10 mouse cellular contexts compared by ENCODE assay signal in the genomic region with DNA sequence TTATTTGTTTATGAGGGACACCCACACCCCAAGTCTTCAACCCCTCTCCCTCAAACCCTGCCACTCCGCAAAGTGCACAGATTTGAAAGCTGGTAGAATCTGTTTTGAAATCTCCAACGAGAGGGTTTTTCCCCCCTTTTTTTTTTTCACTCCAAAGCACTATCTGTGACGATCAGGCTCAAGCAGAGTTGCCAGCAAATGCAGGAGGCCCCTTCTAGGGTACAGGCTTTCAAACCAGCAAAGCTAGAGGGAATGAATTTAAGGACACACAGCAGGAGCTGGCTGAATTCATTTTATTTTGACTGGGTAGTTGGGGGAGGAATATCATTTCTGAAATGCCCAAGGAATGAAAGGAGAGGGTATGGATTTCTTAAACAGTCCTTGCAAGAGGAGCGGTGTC. TPM values are rescaled to one million over a fixed set of nuclear protein-coding genes. Genes with fewer than 3 reads are reported as not detected.
DNase-seq lines count a peak whose midpoint lies in the region; ATAC-seq and TF ChIP-seq lines count a peak whose summit lies in the region.
"Had no signal": no experiment of that assay in that cellular context is flagged by ENCODE, and none has a peak within 500 bp of the region (broad histone marks: within the 10 kb centered on the region; RNA-seq: fewer than 3 reads in every experiment).

No protein-coding gene starts in this region.

- H3K4me1 ChIP-seq in kidney, embryonic 15.5 days = peaks cover 17% of the 10 kb centered on the region; the same call in 1 of the 2 replicates
- H3K4me1 ChIP-seq in embryonic facial prominence, embryonic 14.5 days (ENCODE audit: control insufficient read depth, insufficient read depth, low read length) = peaks cover 18% of the 10 kb centered on the region; the same call in 1 of the 2 replicates
- H3K4me1 ChIP-seq in hindbrain, embryonic 13.5 days (replicated peaks) = peaks cover 16% of the 10 kb centered on the region
- no peaks in the 10 kb centered on the region for H3K4me1 ChIP-seq in midbrain, postnatal 0 days (ENCODE audit: insufficient read depth, low read length)
- H3K4me1 ChIP-seq: megakaryocyte, embryonic 14.5 days had no signal

- no peak for DNase-seq in kidney, postnatal 25 days
- peak; percentile 68 for DNase-seq in embryonic facial prominence, embryonic 14.5 days (ENCODE audit: low spot score)
- peak; percentile 38 for DNase-seq in midbrain, postnatal 0 days (ENCODE audit: low spot score)
- no peak for DNase-seq in T-cell, adult 2 months (ENCODE audit: low spot score)
- no peak for DNase-seq in cerebellum, adult 11-12 months
- DNase-seq: heart, postnatal 10 days had no signal

- peak overlapping the region; percentile 38 for H3K4me2 ChIP-seq in kidney, embryonic 15.5 days
- peak overlapping the region; percentile 54 for H3K4me2 ChIP-seq in embryonic facial prominence, embryonic 14.5 days (ENCODE audit: low read depth, low read length)
- H3K4me2 ChIP-seq in hindbrain, embryonic 13.5 days = peak overlapping the region; percentile 38
- peak overlapping the region; percentile 33; the same call in 1 of the 2 replicates for H3K4me2 ChIP-seq in midbrain, postnatal 0 days (ENCODE audit: low read depth, low read length, poor library complexity, severe bottlenecking)

- no peaks in the 10 kb centered on the region for H3K9me3 ChIP-seq in kidney, embryonic 15.5 days (replicated peaks)
- H3K9me3 ChIP-seq in embryonic facial prominence, embryonic 14.5 days (ENCODE audit: control insufficient read depth, low read length) = no peaks in the 10 kb centered on the region
- no peaks in the 10 kb centered on the region for H3K9me3 ChIP-seq in hindbrain, embryonic 13.5 days
- no peaks in the 10 kb centered on the region for H3K9me3 ChIP-seq in midbrain, postnatal 0 days (ENCODE audit: low read length)
- H3K9me3 ChIP-seq: megakaryocyte, embryonic 14.5 days had no signal

- H3K4me3 ChIP-seq in kidney, embryonic 15.5 days (replicated peaks) = no peak overlapping the region
- peak overlapping the region; percentile 21 for H3K4me3 ChIP-seq in embryonic facial prominence, embryonic 14.5 days (ENCODE audit: low read depth, low read length)
- H3K4me3 ChIP-seq in hindbrain, embryonic 13.5 days = peak overlapping the region; percentile 11; the same call in 1 of the 2 replicates
- no peak overlapping the region for H3K4me3 ChIP-seq in midbrain, postnatal 0 days (ENCODE audit: low read depth, low read length)
- H3K4me3 ChIP-seq: megakaryocyte, embryonic 14.5 days had no signal

- no peak for ATAC-seq in kidney, embryonic 15.5 days (replicated peaks; ENCODE audit: low FRiP score)
- ATAC-seq in embryonic facial prominence, embryonic 14.5 days (ENCODE audit: low read depth) = 0 out of 2 replicates have a peak, but pooled peaks have one; percentile 41
- ATAC-seq in hindbrain, embryonic 13.5 days (ENCODE audit: low FRiP score) = peak; percentile 11; the same call in 1 of the 2 replicates
- no peak for ATAC-seq in midbrain, postnatal 0 days (ENCODE audit: low FRiP score)
- ATAC-seq in megakaryocyte, adult 5-6 weeks (ENCODE audit: poor library complexity, severe bottlenecking) = no peak

- no peaks in the 10 kb centered on the region for H3K27me3 ChIP-seq in kidney, embryonic 15.5 days
- no peaks in the 10 kb centered on the region for H3K27me3 ChIP-seq in embryonic facial prominence, embryonic 14.5 days (replicated peaks; ENCODE audit: control insufficient read depth, insufficient read depth, low read length)
- 0 out of 2 replicates have a peak, but pooled peaks cover 2% of the 10 kb centered on the region for H3K27me3 ChIP-seq in hindbrain, embryonic 13.5 days
- no peaks in the 10 kb centered on the region for H3K27me3 ChIP-seq in midbrain, postnatal 0 days (ENCODE audit: insufficient read depth, low read length)
- H3K27me3 ChIP-seq: megakaryocyte, embryonic 14.5 days had no signal

- no peak for TF ChIP-seq CTCF in midbrain, postnatal 0 days (IDR thresholded peaks at IDR 0.05)

- 34% methylated on average over 4 of the region's 4 CpGs for WGBS in kidney, embryonic 15.5 days
- WGBS in embryonic facial prominence, embryonic 14.5 days = 15% methylated on average over 4 of the region's 4 CpGs
- 32% methylated on average over 4 of the region's 4 CpGs for WGBS in hindbrain, embryonic 13.5 days
- 20% methylated on average over 4 of the region's 4 CpGs for WGBS in midbrain, postnatal 0 days

- H3K36me3 ChIP-seq in kidney, embryonic 15.5 days = no peaks in the 10 kb centered on the region
- H3K36me3 ChIP-seq in embryonic facial prominence, embryonic 14.5 days (ENCODE audit: control insufficient read depth, insufficient read depth, low read length) = no peaks in the 10 kb centered on the region
- H3K36me3 ChIP-seq in hindbrain, embryonic 13.5 days = no peaks in the 10 kb centered on the region
- no peaks in the 10 kb centered on the region for H3K36me3 ChIP-seq in midbrain, postnatal 0 days (ENCODE audit: insufficient read depth, low read length)

- no peak overlapping the region for H3K9ac ChIP-seq in kidney, embryonic 15.5 days
- H3K9ac ChIP-seq in embryonic facial prominence, embryonic 14.5 days (ENCODE audit: low read depth, low read length) = peak overlapping the region; percentile 45; the same call in 1 of the 2 replicates
- H3K9ac ChIP-seq in hindbrain, embryonic 13.5 days = no peak overlapping the region
- no peak overlapping the region for H3K9ac ChIP-seq in midbrain, postnatal 0 days (replicated peaks; ENCODE audit: low read length, poor library complexity, severe bottlenecking)

- no peak overlapping the region for H3K27ac ChIP-seq in kidney, embryonic 15.5 days
- H3K27ac ChIP-seq in embryonic facial prominence, embryonic 14.5 days (replicated peaks; ENCODE audit: low read depth, low read length) = peak overlapping the region; percentile 79
- H3K27ac ChIP-seq in hindbrain, embryonic 13.5 days = no peak overlapping the region
- H3K27ac ChIP-seq in midbrain, postnatal 0 days (ENCODE audit: low read depth, low read length) = no peak overlapping the region

RNA-seq across cellular contexts. Expression of a gene that starts 19.3 kb away (rescaled TPM):
- 0.71 and 0.85 TPM in 2 replicates for polyA plus RNA-seq in kidney, embryonic 15.5 days (2015; fragmentation: Nextera tagmentation; extraction: Ambion mirVana)
- polyA plus RNA-seq in embryonic facial prominence, embryonic 14.5 days (2014; fragmentation: Nextera tagmentation; extraction: Ambion mirVana) = 5.6 and 6.7 TPM in 2 replicates
- 0.66 and 1.0 TPM in 2 replicates for polyA plus RNA-seq in hindbrain, embryonic 13.5 days (2015; fragmentation: Nextera tagmentation; extraction: Ambion mirVana)
- 2.3 and 4.0 TPM in 2 replicates for total RNA-seq in midbrain, postnatal 0 days (2014; rRNA removed)
- 0.09 and 0.20 TPM in 2 replicates for polyA plus RNA-seq in midbrain, postnatal 0 days (2015; fragmentation: Nextera tagmentation; extraction: Ambion mirVana)
- total RNA-seq in megakaryocyte, adult 5-6 weeks (2015) = not detected in 2 replicates
- not detected in 2 replicates for total RNA-seq in megakaryocyte, adult 5-6 weeks (2017)

Comparison
In these comparisons a context has a peak if more than half of its experiments do, and no peak if none do; other contexts are left out.
1. ATAC-seq: peak in embryonic facial prominence, embryonic 14.5 days (single experiment) and hindbrain, embryonic 13.5 days (single experiment); none in kidney, embryonic 15.5 days (single experiment), midbrain, postnatal 0 days (single experiment) and megakaryocyte, adult 5-6 weeks (single experiment).
2. H3K4me3 ChIP-seq: peak in embryonic facial prominence, embryonic 14.5 days (single experiment) and hindbrain, embryonic 13.5 days (single experiment); none in kidney, embryonic 15.5 days (single experiment) and midbrain, postnatal 0 days (single experiment).
3. DNase-seq: peak in embryonic facial prominence, embryonic 14.5 days (single experiment) and midbrain, postnatal 0 days (single experiment); none in kidney, postnatal 25 days (0 of 2), T-cell, adult 2 months (single experiment) and cerebellum, adult 11-12 months (single experiment).
4. Peak in every context shown above with its lines, with median percentiles within 50 percentile points of each other: H3K4me2 ChIP-seq.